Mouse (Mus musculus) intestine, embryonic 14.5 days (tissue): ENCODE results near the gene Il34. TPM values are rescaled to one million over a fixed set of nuclear protein-coding genes. Genes with fewer than 3 reads are reported as not detected.

Source experiments
- ATAC-seq: fragments of 200-750 bp; cut with Nextera tagmentation; replicated peaks from 2 replicates; pipeline ENCODE4 v1.8.0; 2017; ENCODE audit warnings: low read depth, moderate number of reproducible peaks, moderate TSS enrichment, moderate library complexity; ENCODE audit not compliant: low FRiP score, low TSS enrichment
- DNase-seq: peaks from one replicate; pipeline ENCODE4 v3.0.0-alpha.2; 2018; ENCODE audit warnings: low spot score
- H3K27ac ChIP-seq: fragments of 300-500 bp; sonication (generic); 2 replicates; pipeline ENCODE4 v1.5.1; 2014; ENCODE audit warnings: low read depth, mild to moderate bottlenecking, control low read depth
- H3K27me3 ChIP-seq: fragments of 300-500 bp; sonication (generic); replicated peaks from 2 replicates; pipeline ENCODE4 v1.6.1; 2014; ENCODE audit warnings: low read length, control low read depth; ENCODE audit not compliant: control insufficient read depth, insufficient read depth
- H3K36me3 ChIP-seq: fragments of 300-500 bp; sonication (generic); 2 replicates; pipeline ENCODE4 v1.6.1; 2014; ENCODE audit warnings: low read length, control low read depth; ENCODE audit not compliant: control insufficient read depth, insufficient read depth
- H3K4me1 ChIP-seq: fragments of 300-500 bp; sonication (generic); replicated peaks from 2 replicates; pipeline ENCODE4 v1.6.1; 2014; ENCODE audit warnings: low read length, control low read depth, mixed read lengths; ENCODE audit not compliant: control insufficient read depth, insufficient read depth
- H3K4me2 ChIP-seq: fragments of 300-500 bp; sonication (generic); 2 replicates; pipeline ENCODE4 v1.6.1; 2014; ENCODE audit warnings: low read length
- H3K4me3 ChIP-seq: fragments of 300-500 bp; sonication (generic); 2 replicates; pipeline ENCODE4 v1.5.1; 2014; ENCODE audit warnings: low read depth, low read length, control low read depth, mixed read lengths
- H3K9ac ChIP-seq: fragments of 300-500 bp; sonication (generic); 2 replicates; pipeline ENCODE4 v1.6.1; 2014; ENCODE audit warnings: mild to moderate bottlenecking, low read length
- H3K9me3 ChIP-seq: fragments of 300-500 bp; sonication (generic); 2 replicates; pipeline ENCODE4 v1.6.1; 2016; ENCODE audit warnings: low read length, control low read depth; ENCODE audit not compliant: control insufficient read depth
- WGBS: fragments of 180-500 bp; shearing (Covaris S2); extraction: QIAGEN DNeasy Blood & Tissue Kit; methylation state at CpG from one replicate; pipeline ENCODE4 v1.1.7; 2014; 5-methylcytosine and 5-hydroxymethylcytosine counted together
- polyA plus RNA-seq: library from polyadenylated mRNA; unstranded; fragments of >200 nt; fragmentation: Nextera tagmentation; extraction: Ambion mirVana; gene quantifications from 2 replicates; pipeline ENCODE4 v1.2.1, GENCODE M21; 2014

Gene Il34
- polyA plus RNA-seq, 1 experiment from 2014 or later: 1.5 TPM

GRCm38 (mm10) chr8:110708429-110708828 lies 97.3 kb downstream of the Il34 start:
- Histone ChIP-seq H3K27me3 (no peaks in the 10 kb centered on the region), H3K4me2 (no peak overlapping the region), H3K9me3 (no peaks in the 10 kb centered on the region), H3K4me3 (no peak overlapping the region), H3K4me1 (peaks cover 19% of the 10 kb centered on the region), H3K9ac (no peak overlapping the region), H3K36me3 (peaks cover 22% of the 10 kb centered on the region; the same call in 1 of the 2 replicates), H3K27ac (no peak overlapping the region)
- DNase-seq: no peak
- ATAC-seq: no peak
- WGBS: 80% methylated on average over 11 of the region's 11 CpGs

GRCm38 (mm10) chr8:110706288-110706870 lies 99.3 kb downstream of the Il34 start:
- Histone ChIP-seq H3K4me3 (no peak overlapping the region), H3K9me3 (no peaks in the 10 kb centered on the region), H3K27me3 (no peaks in the 10 kb centered on the region), H3K9ac (no peak overlapping the region), H3K27ac (no peak overlapping the region), H3K36me3 (0 out of 2 replicates have a peak, but pooled peaks cover 3% of the 10 kb centered on the region), H3K4me1 (peaks cover 28% of the 10 kb centered on the region), H3K4me2 (no peak overlapping the region)
- 91% methylated on average over 3 of the region's 3 CpGs for WGBS
- DNase-seq (no peak), ATAC-seq (no peak)

- no peak overlapping the region for H3K4me3 ChIP-seq
- no peaks in the 10 kb centered on the region for H3K36me3 ChIP-seq
- peaks cover 21% of the 10 kb centered on the region for H3K4me1 ChIP-seq
- no peaks in the 10 kb centered on the region for H3K27me3 ChIP-seq
- no peak overlapping the region for H3K27ac ChIP-seq
- H3K9me3 ChIP-seq: no peaks in the 10 kb centered on the region
- DNase-seq (no peak), ATAC-seq (no peak)
- H3K9ac ChIP-seq: no peak overlapping the region
- WGBS: 72% methylated on average over 14 of the region's 14 CpGs
- H3K4me2 ChIP-seq: no peak overlapping the region
These were observed 100.1 kb downstream of the Il34 start for GRCm38 (mm10) chr8:110705391-110706287.

- DNase-seq (no peak), ATAC-seq (no peak)
- Histone ChIP-seq H3K27ac (peak overlapping the region; percentile 78; the same call in 1 of the 2 replicates), H3K27me3 (no peaks in the 10 kb centered on the region), H3K4me3 (no peak overlapping the region), H3K9ac (no peak overlapping the region), H3K4me2 (no peak overlapping the region), H3K9me3 (no peaks in the 10 kb centered on the region), H3K4me1 (peaks cover 13% of the 10 kb centered on the region), H3K36me3 (no peaks in the 10 kb centered on the region)
- whole genome bisulfite sequencing: 87% methylated on average over 3 of the region's 3 CpGs
These were observed 101.6 kb downstream of the Il34 start for GRCm38 (mm10) chr8:110704103-110704502.

- H3K4me3 ChIP-seq: no peak overlapping the region
- no peaks in the 10 kb centered on the region for H3K36me3 ChIP-seq
- no peak overlapping the region for H3K9ac ChIP-seq
- H3K9me3 ChIP-seq: no peaks in the 10 kb centered on the region
- 53% methylated on average over 9 of the region's 9 CpGs for WGBS
- H3K4me1 ChIP-seq: peaks cover 13% of the 10 kb centered on the region
- DNase-seq (no peak), ATAC-seq (no peak)
- peak overlapping the region; percentile 78 for H3K27ac ChIP-seq
- no peak overlapping the region for H3K4me2 ChIP-seq
- no peaks in the 10 kb centered on the region for H3K27me3 ChIP-seq
These were observed 102.2 kb downstream of the Il34 start for GRCm38 (mm10) chr8:110703460-110704061.

GRCm38 (mm10) chr8:110702636-110703459 lies 102.9 kb downstream of the Il34 start:
- H3K9me3 ChIP-seq: no peaks in the 10 kb centered on the region
- peak overlapping the region; percentile 78 for H3K27ac ChIP-seq
- H3K4me2 ChIP-seq: no peak overlapping the region
- H3K9ac ChIP-seq: no peak overlapping the region
- no peak overlapping the region for H3K4me3 ChIP-seq
- DNase-seq (no peak), ATAC-seq (peak; percentile 69)
- WGBS: 33% methylated on average over 9 of the region's 9 CpGs
- H3K27me3 ChIP-seq: no peaks in the 10 kb centered on the region
- no peaks in the 10 kb centered on the region for H3K36me3 ChIP-seq
- H3K4me1 ChIP-seq: peaks cover 13% of the 10 kb centered on the region

- WGBS: 91% methylated on average over 2 of the region's 2 CpGs
- Histone ChIP-seq H3K27me3 (no peaks in the 10 kb centered on the region), H3K4me3 (no peak overlapping the region), H3K27ac (no peak overlapping the region), H3K4me1 (peaks cover 13% of the 10 kb centered on the region), H3K9me3 (no peaks in the 10 kb centered on the region), H3K9ac (no peak overlapping the region), H3K4me2 (no peak overlapping the region), H3K36me3 (no peaks in the 10 kb centered on the region)
- DNase-seq (no peak), ATAC-seq (no peak)
These were observed 105.2 kb downstream of the Il34 start for GRCm38 (mm10) chr8:110700561-110700960.

- Histone ChIP-seq H3K27ac (no peak overlapping the region), H3K9me3 (no peaks in the 10 kb centered on the region), H3K4me1 (peaks cover 13% of the 10 kb centered on the region), H3K4me3 (no peak overlapping the region), H3K27me3 (no peaks in the 10 kb centered on the region), H3K9ac (no peak overlapping the region), H3K4me2 (no peak overlapping the region), H3K36me3 (no peaks in the 10 kb centered on the region)
- DNase-seq (no peak), ATAC-seq (no peak)
- 70% methylated on average over 7 of the region's 7 CpGs for WGBS
These were observed 106.2 kb downstream of the Il34 start for GRCm38 (mm10) chr8:110699501-110699900.
